Mouse (Mus musculus) thymus, postnatal 14 days (tissue): Measurements from ENCODE around the gene Dhps.
A peak's percentile ranks its signal among the peaks of the same experiment; 100 is the strongest.

ENCODE experiments used
- DNase-seq: peaks from one replicate; pipeline ENCODE4 v3.0.0; 2021

Dhps gene

DNA sequence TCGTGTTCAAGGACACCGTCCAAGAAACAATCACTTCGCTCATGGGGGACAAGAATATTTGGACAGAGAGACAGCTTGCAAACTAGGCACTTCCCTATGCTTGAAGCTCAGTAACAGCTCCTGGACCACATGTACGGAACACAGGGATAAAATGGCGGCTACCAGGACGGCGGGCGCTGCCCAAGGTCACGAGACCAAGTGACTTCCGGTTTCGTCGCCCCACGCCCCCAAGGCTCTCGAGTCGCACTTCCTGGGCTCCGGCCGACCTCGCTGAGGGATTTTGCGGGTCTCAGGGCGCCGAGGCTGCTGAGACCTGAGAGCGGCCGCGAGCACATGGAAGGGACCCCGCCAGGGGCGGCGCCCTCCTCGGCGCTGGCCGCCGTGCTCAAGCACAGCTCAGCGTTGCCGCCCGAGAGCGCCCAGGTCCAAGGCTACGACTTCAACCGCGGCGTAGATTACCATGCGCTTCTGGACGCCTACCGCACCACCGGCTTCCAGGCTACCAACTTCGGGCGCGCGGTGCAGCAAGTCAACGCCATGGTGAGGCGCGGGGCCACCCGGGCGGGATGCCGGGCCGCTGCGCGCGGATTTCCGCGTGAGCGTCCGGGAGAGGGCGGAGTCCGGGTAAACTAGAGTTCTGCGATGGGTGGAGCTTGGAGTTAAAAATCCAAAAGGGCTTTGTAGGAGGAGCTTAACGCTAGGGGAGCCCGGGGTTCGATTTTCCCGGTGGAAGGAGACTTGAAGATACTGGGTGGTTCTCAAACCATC lies at the start of gene Dhps:
TSS of gene Dhps (plus strand) at position 244 of the 768 bp plus-strand sequence.
- peak; percentile 91 for DNase-seq

DNA sequence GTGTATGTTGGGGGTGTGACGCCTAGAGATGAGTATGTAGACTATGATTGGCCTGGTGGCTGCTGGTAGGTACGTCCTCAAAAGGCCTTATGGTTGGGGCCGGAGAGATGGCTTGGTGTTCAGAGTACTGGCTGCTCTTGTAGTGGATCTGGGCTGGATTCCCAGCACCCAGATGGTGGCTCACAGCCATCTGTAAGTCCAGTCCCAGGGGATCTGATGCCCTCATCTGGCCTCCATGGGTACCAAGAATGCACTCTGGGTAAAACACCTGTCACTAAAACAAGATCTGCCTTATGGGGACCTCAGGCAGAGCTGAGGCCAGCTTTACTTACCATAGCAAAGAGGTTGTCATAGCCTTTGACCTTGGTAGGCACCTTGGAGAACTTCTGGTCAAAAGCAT lies 47.7 kb upstream of the Dhps start:
- DNase-seq = no peak

DNA sequence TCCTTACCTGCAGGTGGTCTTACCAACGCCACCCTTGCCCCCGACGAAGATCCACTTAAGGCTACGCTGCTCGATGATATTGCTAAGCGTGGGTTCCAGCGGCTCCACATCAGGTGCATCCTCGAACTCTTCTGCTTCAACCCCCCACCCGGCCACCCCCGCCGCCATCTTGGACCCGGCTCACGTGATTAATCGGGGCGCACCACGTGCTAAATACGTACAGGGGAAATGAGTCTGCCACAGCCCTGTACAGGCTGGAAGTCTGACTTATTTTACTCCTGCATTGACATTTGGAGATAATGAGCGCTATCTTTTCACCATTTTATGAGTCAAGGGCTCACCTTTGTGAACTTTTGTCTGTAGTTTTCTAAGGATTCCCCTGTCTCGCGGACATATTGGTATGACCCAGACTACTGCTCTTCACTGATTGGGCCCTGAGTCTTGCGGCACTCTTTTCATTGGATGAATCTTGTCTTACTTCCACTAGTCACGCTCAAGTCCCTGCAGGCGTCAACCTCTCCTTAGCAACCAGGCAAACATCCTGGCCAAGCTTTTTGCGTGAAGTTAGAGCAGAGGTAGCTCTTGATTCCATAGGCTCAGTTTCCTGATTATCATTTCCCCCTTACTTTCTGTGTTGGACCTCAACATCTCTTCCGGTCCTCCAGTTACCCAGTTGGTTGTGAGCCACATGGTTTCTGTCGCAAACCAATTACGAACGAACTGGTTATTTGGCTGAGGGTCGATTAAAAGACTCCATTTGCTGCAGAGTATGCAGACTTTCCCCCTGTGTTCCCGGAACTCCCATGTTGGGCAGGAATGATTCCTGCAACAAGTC lies 46.2 kb upstream of the Dhps start, which contains the start of gene Asna1:
TSS of gene Asna1 (minus strand) at position 184 of the 835 bp plus-strand sequence.
- peak; percentile 80 for DNase-seq

DNA sequence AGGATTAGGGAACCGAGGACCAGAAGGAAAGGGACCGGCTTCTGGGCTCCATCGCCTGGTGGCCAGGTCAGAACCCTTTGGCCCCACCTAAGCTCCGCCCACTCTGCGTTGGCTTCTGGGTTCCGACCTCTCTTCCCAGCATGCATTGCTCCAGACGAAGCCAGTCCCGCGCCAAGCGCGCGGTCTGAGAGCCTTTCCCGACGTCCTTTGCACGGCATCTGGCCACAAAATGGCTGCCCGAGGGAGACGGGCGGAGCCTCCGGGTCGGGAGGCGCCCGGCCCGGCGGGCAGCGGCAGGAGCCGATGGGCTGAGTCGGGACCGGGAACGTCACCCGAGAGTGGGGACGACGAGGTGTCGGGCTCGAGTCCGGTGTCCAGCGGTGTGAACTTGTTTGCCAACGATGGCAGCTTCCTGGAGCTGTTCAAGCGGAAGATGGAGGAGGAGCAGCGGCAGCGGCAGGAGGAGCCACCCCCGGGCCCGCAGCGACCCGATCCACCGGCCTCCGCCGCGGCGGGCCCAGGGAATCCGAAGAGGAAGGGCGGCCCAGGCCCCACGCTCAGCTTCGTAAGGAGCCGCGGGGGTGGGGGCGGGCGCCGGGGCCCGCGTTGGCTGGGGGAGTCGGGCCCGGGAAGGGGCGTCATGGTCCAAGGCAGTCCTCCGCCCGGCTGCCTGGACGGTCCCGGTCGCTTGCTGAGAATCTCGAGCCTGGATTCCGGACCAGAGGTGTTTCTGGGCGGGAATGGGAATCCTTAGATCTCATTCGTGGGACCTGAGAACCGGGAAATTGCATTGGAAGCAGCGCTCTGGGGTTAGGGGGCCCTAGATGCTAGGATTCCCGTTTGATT lies 44.7 kb upstream of the Dhps start, which contains the start of gene Trir:
TSS of gene Trir (plus strand) at position 154 of the 846 bp plus-strand sequence.
- DNase-seq = peak; percentile 94

DNA sequence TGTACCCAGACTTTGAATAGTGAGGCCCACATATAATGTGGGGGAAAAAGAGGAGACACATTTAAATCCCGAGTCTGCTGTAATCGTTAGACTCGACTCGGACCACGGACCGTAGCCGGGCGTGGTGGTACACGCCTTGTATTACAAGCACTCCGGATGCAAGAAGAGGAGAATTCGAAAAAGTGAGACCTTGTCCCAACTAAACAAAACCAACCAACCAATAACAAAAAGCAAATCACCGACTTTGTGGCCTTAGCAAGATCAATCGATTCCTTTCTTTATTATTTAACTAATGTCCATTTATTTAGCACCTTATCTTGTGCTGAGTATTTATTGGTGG lies 44.1 kb upstream of the Dhps start:
- peak; percentile 28 for DNase-seq

DNA sequence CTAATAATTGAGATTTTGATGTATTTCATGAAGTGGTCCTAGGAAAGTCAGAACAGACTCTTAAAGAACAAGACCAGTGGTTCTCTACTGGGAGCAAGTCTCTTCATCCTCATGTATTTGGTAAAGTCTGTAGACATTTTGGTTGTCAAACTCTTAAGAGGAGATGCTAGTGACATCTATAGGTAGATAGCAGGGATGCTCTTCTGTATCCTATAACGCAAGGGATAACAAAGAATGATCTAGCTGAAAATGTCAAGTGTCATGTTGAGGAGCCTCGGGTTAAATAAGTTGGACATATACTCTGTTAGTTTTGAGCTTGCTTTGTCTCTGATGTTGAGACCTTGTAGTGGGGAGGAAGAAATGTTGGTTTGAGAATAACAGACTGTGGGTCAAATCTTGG lies 43.6 kb upstream of the Dhps start:
- no peak for DNase-seq

DNA sequence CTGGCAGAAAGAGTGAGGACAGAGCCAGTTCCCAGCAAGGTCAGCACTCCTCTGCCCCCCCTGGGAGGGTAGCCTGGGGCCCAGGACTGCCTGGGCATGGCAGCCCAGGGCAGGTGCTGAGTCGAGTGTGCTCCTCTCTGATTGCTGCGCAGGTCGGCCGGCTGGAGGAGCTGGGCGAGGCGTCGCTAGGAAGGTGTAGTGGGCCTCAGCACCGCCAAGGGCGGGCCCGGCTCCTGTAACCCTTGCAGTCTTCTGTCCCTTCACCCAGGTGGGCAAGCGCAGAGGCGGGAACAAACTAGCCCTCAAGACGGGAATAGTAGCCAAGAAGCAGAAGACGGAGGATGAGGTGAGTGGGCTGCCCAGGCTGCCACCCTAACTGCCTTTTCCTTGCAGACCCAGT lies 42.3 kb upstream of the Dhps start:
- no peak for DNase-seq

DNA sequence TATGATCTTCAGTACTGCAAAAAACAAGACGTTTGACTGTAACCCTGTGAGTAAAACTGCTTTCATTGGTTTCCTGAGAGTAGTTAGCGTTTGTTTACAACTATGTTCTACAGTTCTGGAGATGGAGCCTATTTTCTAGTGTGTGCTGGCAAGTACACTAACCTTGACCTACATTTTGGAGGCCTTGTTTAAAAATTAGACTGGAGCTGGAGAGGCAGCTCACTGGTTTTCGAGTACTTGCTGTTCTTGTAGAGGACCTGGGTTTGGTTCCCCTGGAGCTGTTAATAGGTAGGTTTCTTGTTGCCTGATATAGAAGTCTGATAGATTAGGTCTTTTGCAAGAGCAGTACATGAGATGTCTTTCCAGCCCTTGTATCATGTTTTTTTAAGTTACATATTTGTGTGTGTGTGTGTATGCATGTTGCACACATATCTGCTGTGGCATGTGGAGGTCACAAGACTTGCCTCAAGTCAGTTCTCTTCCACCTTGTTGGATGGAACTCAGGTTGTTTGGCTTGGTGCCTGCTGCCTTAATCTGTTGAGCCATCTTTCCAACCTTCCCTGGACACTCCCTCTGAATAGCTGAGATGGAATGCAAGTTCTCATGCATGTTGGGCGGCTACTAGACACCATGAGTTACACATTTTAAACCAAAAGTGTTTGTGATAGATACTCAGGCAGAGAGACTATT lies 38.8 kb upstream of the Dhps start:
- no peak for DNase-seq

DNA sequence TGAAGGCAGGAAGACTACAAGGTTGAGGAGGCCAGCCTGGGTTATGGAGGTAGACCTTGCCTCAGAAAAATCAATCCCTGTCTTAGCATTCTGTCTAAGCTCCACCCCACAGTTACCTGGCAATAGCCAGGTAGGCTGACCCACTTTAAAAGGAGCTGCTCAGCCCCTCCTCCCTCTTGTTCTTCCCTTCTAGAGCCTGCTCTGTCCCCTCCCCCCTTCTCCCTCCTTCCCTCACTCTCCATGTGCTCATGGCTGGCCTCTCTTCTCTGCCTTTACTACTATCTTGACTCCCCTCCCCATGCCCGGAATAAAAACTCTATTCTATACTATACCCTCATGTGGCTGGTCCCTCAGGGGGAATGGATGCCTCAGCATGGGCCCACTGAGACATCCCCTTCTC lies 37.7 kb upstream of the Dhps start:
- no peak for DNase-seq

DNA sequence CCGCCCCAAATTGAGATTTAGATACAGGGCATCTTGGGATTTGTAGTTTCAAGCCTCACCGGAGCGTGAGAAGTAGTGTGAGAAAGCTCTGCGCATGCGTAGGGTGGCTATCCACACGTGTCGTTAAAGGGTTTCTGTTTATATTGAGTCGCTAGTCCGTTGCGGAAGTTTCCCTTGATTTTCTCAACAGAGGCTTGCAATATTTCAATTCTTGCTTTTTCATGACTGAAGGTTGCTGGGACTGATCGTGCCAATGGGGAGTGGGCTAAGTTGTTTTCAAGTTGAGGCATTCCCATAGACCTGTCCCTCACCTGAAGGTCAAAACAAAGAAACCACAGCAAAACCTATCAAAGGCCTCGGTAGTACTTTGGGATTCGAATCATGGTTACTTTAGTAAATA lies 36.8 kb upstream of the Dhps start:
- DNase-seq = peak; percentile 87

DNA sequence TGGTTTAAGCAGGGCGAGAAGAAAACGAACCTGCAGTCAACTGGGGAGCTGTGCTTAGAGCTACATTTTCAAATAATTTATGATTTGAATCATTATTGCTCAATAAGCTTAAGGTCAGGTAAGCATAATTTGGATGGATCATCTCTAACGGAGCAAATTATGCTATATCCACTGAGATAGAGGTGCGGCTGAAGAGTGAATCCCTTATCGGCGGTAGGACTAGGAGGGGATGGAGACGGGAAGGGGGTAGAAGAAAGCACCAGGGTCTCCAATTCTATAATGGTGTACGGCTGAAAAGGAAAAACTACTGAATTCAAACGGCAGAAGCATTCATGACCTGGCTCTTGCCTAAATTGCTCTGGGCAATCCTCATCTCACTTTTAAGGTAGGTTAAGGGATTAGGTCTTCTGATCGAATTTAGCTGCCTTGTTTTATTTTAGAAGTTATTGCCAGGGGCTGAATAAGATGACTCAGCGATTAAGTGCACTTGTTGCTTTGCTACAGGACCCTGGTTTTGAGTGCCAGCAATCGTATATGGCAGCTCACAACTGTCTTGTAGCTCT lies 36.3 kb upstream of the Dhps start:
- DNase-seq = no peak

DNA sequence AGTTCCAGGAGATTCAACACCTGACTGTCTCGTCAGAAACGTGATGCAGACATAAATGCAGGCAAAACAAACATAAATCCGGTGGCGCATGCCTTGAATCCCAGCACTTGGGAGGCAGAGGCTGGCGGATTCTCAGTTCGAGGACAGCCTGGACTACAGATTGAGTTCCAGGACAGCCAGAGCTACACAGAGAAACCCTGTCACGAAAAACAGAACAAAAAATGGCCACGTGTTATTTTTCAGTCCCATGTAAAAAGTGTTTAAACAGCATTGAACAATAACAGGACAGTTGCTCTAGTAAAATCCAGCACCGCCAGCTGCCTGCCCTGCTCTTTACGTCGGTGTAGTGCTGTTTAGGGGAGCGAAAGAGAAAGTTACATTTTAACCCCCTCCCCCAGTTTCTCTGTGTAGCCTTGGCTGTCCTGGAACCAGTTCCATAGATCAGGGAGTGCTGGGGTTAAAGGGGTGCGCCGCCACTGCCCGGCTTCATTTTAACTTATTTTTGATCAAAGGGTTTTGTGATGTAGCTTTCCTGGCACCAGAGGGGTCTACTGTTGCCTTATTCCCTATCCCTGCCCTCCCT lies 35.7 kb upstream of the Dhps start:
- DNase-seq = peak; percentile 40

DNA sequence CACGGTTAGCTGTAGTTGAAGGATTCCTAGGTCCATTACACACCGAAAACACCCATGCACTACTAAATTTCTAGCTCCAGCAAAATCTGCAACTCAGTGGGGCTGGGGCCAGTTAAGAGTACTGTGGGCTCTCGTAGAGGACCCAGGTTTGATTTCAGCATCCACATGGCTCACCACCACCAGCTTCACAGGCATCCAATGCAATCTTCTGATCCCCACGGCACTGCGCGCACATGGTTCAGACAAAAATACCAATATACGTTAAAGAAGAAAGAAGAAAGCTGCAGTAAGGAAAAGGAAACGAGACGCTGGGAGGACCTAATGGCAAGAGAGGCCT lies 35.2 kb upstream of the Dhps start:
- DNase-seq = no peak

DNA sequence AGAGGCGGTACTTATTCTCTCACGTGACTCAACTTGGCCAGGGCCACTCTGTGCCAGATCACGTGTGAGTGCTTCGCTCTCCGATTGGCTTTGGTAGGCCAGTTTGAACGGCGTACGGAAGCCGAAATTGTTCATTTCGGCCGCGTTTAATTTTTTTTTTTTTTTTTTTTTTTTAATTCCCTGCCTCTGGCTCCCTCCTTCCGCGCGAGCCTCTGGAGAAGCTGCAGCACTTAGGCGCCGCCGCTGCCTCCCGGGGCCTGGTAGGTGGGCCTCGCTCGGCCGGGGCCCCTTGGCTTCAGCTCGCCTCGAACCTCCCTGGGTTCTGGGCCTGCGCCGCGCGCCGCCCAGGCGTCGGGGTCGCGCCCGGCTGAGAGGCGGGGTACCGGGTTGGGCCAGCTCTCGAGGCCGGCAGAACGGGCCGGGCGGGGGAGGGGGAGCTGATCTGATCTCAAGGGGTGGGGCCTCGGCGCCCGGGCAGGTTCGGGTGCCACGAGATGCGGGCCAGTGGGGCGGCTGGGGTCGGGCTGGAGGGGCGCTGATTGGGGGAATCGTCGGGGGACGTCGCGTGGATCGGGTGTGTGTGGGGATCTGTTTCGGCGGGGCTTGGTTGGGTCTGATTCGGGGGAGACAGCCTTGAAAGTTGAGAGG lies 34.7 kb upstream of the Dhps start, which contains the start of gene Tnpo2:
TSS of gene Tnpo2 (plus strand) at position 198 of the 648 bp plus-strand sequence.
- DNase-seq = peak; percentile 89

DNA sequence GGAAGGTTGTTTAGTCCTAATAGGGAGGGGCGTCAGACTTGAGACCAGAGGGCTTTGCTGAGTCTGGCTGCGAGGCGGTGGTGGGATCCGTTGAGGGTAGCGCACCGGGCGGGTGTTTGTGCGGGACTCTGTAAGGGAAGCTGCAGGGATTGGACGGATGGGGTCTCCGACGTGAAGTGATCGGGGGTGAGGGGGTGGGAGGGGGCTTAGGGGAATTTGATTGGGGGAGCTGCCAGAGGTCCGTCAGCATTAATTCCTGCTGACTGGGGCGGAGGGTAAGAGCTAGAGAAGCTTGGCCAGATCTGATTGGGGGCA lies 34.2 kb upstream of the Dhps start:
- DNase-seq = no peak

DNA sequence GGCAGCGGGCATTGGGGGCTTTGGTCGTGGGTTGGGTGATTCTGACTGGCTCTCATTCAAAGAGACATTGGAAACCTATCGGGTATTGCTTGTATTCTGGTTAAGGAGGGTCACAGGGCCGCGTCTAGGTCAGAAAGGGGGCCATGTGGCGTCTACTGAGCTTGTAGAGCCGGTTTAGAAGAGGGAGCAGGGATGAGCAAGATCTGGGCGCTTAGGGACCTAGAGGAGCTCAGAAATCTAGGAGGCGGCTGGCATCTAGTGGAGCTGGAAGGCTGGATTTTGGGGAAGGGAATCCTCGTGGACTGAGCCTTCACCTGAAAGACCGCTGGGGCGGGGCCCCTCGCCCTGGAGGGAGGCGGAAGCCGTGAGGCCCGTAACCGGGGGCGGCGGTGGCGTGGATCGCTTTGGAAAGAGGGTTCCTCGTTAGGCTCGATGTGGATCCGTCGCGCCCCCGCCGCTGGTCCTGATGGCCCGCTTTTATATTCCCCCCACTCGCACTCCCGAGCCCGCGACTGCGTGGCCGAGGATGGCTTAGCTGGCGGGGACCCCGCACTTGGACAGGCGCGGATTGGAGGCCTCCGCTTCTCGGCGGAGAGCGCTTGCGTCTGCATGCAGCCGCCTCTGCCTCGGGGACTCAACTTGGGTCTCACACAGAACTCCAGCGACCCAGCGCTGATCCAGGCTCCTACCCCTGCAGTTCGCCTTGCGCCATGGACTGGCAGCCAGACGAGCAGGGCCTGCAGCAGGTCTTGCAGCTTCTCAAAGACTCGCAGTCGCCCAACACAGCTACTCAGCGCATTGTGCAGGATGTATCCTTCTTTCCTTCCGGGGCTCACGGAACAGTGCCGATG lies 33.7 kb upstream of the Dhps start:
- peak; percentile 85 for DNase-seq

DNA sequence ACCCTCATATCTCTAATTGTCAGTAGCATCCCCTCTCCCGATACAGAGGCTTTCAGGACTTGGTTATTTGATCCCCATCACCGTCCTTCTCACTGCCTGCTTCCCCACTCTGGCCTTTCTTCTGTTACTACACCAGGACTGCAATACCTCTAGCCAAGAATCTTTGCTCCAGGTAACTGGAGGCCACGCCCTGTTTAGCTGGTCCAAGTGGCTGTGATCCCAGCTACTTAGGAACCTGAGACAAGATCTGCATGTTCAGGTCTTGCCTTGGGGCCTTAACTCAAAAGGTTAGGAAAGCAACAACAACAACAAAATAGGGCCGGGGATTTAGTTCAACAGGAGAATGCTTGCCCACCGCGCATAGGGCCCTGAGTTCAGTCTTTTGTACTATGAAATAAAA lies 27.9 kb upstream of the Dhps start:
- no peak for DNase-seq

DNA sequence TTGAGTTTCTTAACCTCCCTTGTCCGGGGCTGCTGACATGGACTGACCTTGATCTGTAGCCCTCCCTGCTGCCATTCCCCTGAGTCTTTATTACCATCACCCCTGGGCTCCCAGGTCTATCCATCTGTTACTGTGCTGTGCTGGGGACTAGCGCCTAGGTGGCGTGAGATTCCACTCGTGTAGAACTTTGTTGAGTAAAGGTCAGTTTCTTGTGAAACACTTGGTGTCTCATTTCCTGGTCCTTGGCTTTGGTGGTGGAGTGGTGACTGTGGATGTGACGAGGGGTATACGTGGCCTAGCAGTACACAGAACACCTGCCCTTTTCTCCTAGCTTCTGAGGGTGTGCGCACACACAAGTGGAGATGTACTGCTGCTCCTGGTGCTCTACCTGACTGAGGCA lies 14.2 kb upstream of the Dhps start:
- DNase-seq = no peak

DNA sequence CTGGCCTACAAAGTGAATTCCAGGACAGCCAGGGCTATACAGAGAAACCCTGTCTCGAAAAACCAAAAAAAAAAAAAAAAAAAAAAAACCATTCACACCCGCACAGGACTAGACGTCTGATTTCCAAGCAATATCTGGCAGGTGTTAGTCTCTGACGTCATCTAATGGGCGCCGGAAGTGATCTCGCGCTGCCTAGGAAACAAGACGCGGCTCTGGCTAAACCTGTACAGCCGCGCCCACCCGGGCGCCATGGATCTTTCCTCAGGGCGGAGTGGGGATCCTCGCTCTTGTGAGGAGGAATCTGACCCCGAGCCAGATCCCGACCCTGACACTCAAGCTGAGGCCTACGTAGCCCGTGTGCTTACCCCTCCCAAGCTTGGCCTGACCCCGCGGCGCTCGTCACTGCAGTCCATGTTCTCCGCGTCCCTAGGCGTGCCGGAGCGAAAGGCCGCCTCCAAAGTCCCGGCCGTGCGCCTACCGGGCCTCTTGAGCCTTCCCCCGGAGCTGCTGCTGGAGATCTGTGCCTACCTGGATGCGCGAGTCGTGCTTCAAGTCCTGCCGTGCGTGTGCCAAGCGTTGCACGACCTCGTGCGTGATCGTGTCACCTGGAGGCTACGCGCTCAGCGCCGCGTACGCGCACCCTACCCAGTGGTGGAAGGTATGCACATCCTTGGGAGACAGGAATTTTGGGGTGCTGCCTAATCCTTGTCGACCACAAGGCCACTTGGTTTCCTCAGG lies 11.5 kb upstream of the Dhps start, which contains the start of gene Fbxw9:
TSS of gene Fbxw9 (plus strand) at position 177 of the 738 bp plus-strand sequence.
- peak; percentile 89 for DNase-seq

DNA sequence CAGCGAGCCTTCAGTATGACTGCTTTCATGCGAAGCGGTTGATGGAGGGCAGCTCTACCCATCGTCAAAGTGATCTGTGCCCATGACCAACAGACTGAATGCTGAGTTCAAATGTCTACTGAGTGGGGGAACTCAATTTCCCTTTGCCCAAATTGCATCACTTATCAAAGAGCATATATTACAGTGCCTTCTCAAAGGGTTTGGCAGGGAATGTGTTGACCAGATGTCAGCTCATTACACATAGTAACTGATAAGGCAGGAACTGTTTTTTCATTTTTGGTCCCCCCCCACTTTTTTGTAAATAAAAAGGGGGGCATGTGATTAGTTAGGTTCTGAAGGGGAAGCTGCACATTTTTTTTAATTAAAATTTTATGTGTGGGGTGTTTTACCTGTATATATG lies 9.0 kb upstream of the Dhps start:
- DNase-seq = no peak
